9 mouse cellular contexts compared by ENCODE assay signal in genomic region chr2:115813316-115813715, GRCm38 (mm10).
DNase-seq lines count a peak whose midpoint lies in the region; ATAC-seq and TF ChIP-seq lines count a peak whose summit lies in the region.
"Had no signal": no experiment of that assay in that cellular context is flagged by ENCODE, and none has a peak within 500 bp of the region (broad histone marks: within the 10 kb centered on the region; RNA-seq: fewer than 3 reads in every experiment).

No protein-coding gene starts in this region.

- H3K4me3 ChIP-seq in heart, embryonic 11.5 days (ENCODE audit: low read depth, low read length), result no peak overlapping the region
- no peak overlapping the region for H3K4me3 ChIP-seq in midbrain, postnatal 0 days (ENCODE audit: low read depth, low read length)
- no peak overlapping the region for H3K4me3 ChIP-seq in midbrain, embryonic 10.5 days
- no peak overlapping the region for H3K4me3 ChIP-seq in kidney, postnatal 0 days (replicated peaks; ENCODE audit: low read depth, low read length)

- no peaks in the 10 kb centered on the region; the same call in 1 of the 2 replicates for H3K9me3 ChIP-seq in heart, embryonic 11.5 days (replicated peaks; ENCODE audit: control insufficient read depth, low read length)
- H3K9me3 ChIP-seq in midbrain, postnatal 0 days (ENCODE audit: low read length), result no peaks in the 10 kb centered on the region
- no peaks in the 10 kb centered on the region for H3K9me3 ChIP-seq in midbrain, embryonic 10.5 days (replicated peaks)
- no peaks in the 10 kb centered on the region for H3K9me3 ChIP-seq in kidney, postnatal 0 days (replicated peaks; ENCODE audit: low read length)

- H3K27me3 ChIP-seq in heart, embryonic 11.5 days (ENCODE audit: control insufficient read depth, insufficient read depth, low read length), result no peaks in the 10 kb centered on the region
- H3K27me3 ChIP-seq in midbrain, postnatal 0 days (ENCODE audit: insufficient read depth, low read length), result no peaks in the 10 kb centered on the region
- H3K27me3 ChIP-seq in midbrain, embryonic 10.5 days (ENCODE audit: low read depth, poor library complexity, severe bottlenecking), result no peaks in the 10 kb centered on the region
- H3K27me3 ChIP-seq in kidney, postnatal 0 days (ENCODE audit: insufficient read depth, low read length), result no peaks in the 10 kb centered on the region

- WGBS in heart, embryonic 11.5 days (ENCODE audit: insufficient replicate concordance), result 31% methylated on average over 11 of the region's 11 CpGs
- WGBS in midbrain, postnatal 0 days, result 61% methylated on average over 11 of the region's 11 CpGs
- WGBS in midbrain, embryonic 10.5 days, result 70% methylated on average over 11 of the region's 11 CpGs
- 4% methylated on average over 11 of the region's 11 CpGs for WGBS in kidney, postnatal 0 days

- no peak for ATAC-seq in heart, embryonic 11.5 days (replicated peaks; ENCODE audit: insufficient number of reproducible peaks, low FRiP score, low TSS enrichment)
- no peak for ATAC-seq in midbrain, postnatal 0 days (ENCODE audit: low FRiP score)
- 0 out of 2 replicates have a peak, but pooled peaks have one; percentile 40 for ATAC-seq in kidney, postnatal 0 days (replicated peaks; ENCODE audit: low FRiP score, low read depth)

- no peaks in the 10 kb centered on the region; the same call in 1 of the 2 replicates for H3K4me1 ChIP-seq in heart, embryonic 11.5 days (ENCODE audit: control insufficient read depth, insufficient read depth, low read length)
- H3K4me1 ChIP-seq in midbrain, postnatal 0 days (ENCODE audit: insufficient read depth, low read length), result no peaks in the 10 kb centered on the region
- H3K4me1 ChIP-seq in midbrain, embryonic 10.5 days, result no peaks in the 10 kb centered on the region
- peaks cover 9% of the 10 kb centered on the region; the same call in 1 of the 2 replicates for H3K4me1 ChIP-seq in kidney, postnatal 0 days (replicated peaks; ENCODE audit: insufficient read depth, low read length)

- intact Hi-C loops in heart, postnatal 36 days (cut with DNase I), result no loop called here

- H3K9ac ChIP-seq in heart, embryonic 11.5 days (ENCODE audit: low read depth, low read length), result no peak overlapping the region
- H3K9ac ChIP-seq in midbrain, postnatal 0 days (replicated peaks; ENCODE audit: low read length, poor library complexity, severe bottlenecking), result no peak overlapping the region
- no peak overlapping the region for H3K9ac ChIP-seq in kidney, postnatal 0 days (ENCODE audit: low read depth, low read length)

- H3K4me2 ChIP-seq in heart, embryonic 11.5 days, result peak overlapping the region; percentile 22
- no peak overlapping the region for H3K4me2 ChIP-seq in midbrain, postnatal 0 days (ENCODE audit: low read depth, low read length, poor library complexity, severe bottlenecking)
- H3K4me2 ChIP-seq in kidney, postnatal 0 days (ENCODE audit: low read length), result peak overlapping the region; percentile 44

- H3K27ac ChIP-seq in heart, embryonic 11.5 days (ENCODE audit: low read depth, low read length), result no peak overlapping the region
- no peak overlapping the region for H3K27ac ChIP-seq in midbrain, postnatal 0 days (ENCODE audit: low read depth, low read length)
- no peak overlapping the region for H3K27ac ChIP-seq in midbrain, embryonic 10.5 days (replicated peaks)
- no peak overlapping the region for H3K27ac ChIP-seq in kidney, postnatal 0 days
- H3K27ac ChIP-seq: macrophage had no signal

- no peak for DNase-seq in heart, postnatal 36 days
- DNase-seq in midbrain, postnatal 0 days (ENCODE audit: low spot score), result peak; percentile 35
- DNase-seq in midbrain, embryonic 10.5 days (ENCODE audit: low spot score), result no peak
- peak; percentile 85 for DNase-seq in kidney, postnatal 0 days (ENCODE audit: low spot score)
- DNase-seq in retina, embryonic 14.5 days (ENCODE audit: low spot score), result peak; percentile 65
- DNase-seq in thymus, postnatal 14 days, result no peak
- DNase-seq in left cerebral cortex, adult 18-20 months (ENCODE audit: low spot score in 2 of 2), result no peak

- no peaks in the 10 kb centered on the region for H3K36me3 ChIP-seq in heart, embryonic 11.5 days (ENCODE audit: control insufficient read depth, insufficient read depth, low read length)
- H3K36me3 ChIP-seq in midbrain, postnatal 0 days (ENCODE audit: insufficient read depth, low read length), result no peaks in the 10 kb centered on the region
- H3K36me3 ChIP-seq in midbrain, embryonic 10.5 days, result no peaks in the 10 kb centered on the region
- no peaks in the 10 kb centered on the region for H3K36me3 ChIP-seq in kidney, postnatal 0 days (ENCODE audit: insufficient read depth, low read length)

- TF ChIP-seq CTCF in midbrain, postnatal 0 days (IDR thresholded peaks at IDR 0.05), result no peak
- no peak for TF ChIP-seq CTCF in kidney, postnatal 0 days (IDR thresholded peaks at IDR 0.05; ENCODE audit: low read depth)

Comparison
In these comparisons a context has a peak if more than half of its experiments do, and no peak if none do; other contexts are left out.
1. DNase-seq: peak in midbrain, postnatal 0 days (single experiment), kidney, postnatal 0 days (single experiment) and retina, embryonic 14.5 days (single experiment); none in heart, postnatal 36 days (0 of 2), midbrain, embryonic 10.5 days (single experiment), thymus, postnatal 14 days (single experiment) and left cerebral cortex, adult 18-20 months (0 of 2).